Mouse (Mus musculus) olfactory bulb, adult 2 months (tissue): ENCODE results near the gene Mast1.

Experiments
- CTCF ChIP-seq: fragments of 200-500 bp; IDR thresholded peaks from 2 replicates; pipeline ENCODE4 v1.5.1; 2012; ENCODE audit warnings: low read depth, mild to moderate bottlenecking, low read length, moderate library complexity; ENCODE audit not compliant: insufficient read depth
- POLR2A ChIP-seq: fragments of 200-500 bp; IDR thresholded peaks from 2 replicates; pipeline ENCODE4 v1.6.1; 2012; ENCODE audit warnings: mild to moderate bottlenecking, low read depth, low read length, moderate library complexity; ENCODE audit not compliant: insufficient read depth

DNA sequence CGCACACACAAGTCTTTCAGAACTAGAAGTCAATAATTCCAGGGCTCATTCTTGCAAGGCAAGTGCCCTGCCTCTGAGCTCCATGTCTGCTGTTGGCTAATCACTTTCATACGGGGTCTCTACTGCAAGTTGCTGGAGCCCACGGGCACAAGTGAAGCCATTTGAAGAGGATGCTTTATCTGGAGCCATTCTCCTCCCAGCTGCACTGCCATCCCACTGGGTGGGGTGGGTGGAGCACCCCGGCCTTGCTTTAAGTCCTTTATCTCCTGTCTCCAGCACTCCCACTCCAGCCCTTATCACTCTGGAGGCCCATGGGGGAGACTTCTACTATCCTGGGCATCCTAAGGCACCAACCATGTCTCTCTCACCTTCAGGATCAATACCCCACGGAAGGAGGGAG is 33.8 kb upstream of the Mast1 start:
- TF ChIP-seq POLR2A, result no peak
- no peak for TF ChIP-seq CTCF
